Mouse (Mus musculus): ENCODE measurements around the gene Enpp4. TPM values are rescaled to one million over a fixed set of nuclear protein-coding genes. Genes with fewer than 3 reads are reported as not detected.

Gene Enpp4
- 10.1 and 10.9 TPM in 2 replicates for polyA plus RNA-seq (2021; fragmentation: Nextera tagmentation)
- long read RNA-seq, experiment 1, full-length matches to known transcripts: 100 of 136 reads
- long read RNA-seq, experiment 1, partial matches to known transcripts: 6 of 136 reads
- long read RNA-seq, experiment 1, other reads (novel, unspliced or antisense): 30 of 136 reads
- long read RNA-seq, experiment 2, full-length matches to known transcripts: 22 of 34 reads
- long read RNA-seq, experiment 2, partial matches to known transcripts: 4 of 34 reads
- long read RNA-seq, experiment 2, other reads (novel, unspliced or antisense): 8 of 34 reads

GRCm38 (mm10) chr17:44105287-44106138 is at the start of gene Enpp4:
TSS of gene Enpp4 (minus strand) at chr17:44105809.

DNA sequence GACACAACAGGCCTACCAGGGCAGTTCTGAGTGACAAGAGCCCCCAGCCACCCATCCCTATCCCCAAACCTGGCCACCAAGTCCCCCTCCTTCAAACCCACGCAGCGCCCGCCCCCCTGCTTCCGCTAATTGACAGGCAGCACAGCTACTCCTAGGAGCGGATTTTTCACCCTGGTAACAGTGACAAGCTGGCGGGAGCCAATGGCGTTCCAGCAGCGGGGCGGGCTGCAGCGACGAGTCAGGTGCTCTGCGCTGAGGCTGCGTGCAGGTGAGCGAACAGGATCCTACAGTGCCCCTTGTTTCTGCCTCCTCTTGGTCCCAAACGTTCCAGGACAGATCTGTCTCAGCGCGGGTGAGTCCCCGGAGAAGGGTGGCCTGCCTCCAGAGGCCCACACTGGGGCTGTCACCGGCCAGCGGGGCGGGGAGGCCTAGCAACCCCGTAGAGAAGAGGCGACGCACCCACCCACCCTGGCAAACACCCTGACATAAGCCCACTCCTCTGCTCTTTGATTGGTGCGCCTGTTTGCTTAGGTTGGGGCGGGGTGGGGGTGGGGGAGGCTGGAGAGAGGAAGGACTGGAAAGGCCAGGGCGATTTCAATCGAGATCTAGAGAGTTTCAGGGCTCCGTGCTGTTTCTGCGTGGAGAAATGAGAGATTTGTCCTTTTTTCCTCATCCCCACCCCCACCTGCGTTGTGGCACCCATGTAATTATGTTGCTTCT is 26.8 kb downstream of the Enpp4 start, which contains the start of gene Enpp5:
Enpp5 (plus strand) TSS at position 183 of the 720 bp plus-strand sequence.

Other genes with a start within 250 kb of the Enpp4 start
- gene Enpp5, start 27.0 kb downstream of the Enpp4 start, polyA plus RNA-seq (2021; fragmentation: Nextera tagmentation): 130 and 191 TPM in 2 replicates
- gene Clic5, start 82.8 kb upstream of the Enpp4 start, polyA plus RNA-seq (2021; fragmentation: Nextera tagmentation): 0.90 and 1.0 TPM in 2 replicates